Mouse (Mus musculus) heart, postnatal 0 days (tissue): Measurements from ENCODE around the gene Olfr906.

Experiments used
- CTCF ChIP-seq: IDR thresholded peaks from 2 replicates; pipeline ENCODE4 v1.5.1; 2016; ENCODE audit warnings: antibody characterized with exemption, control low read depth, low read depth
- EP300 ChIP-seq: IDR thresholded peaks from 2 replicates; pipeline ENCODE4 v1.6.1; 2016; ENCODE audit warnings: antibody characterized with exemption, low read depth

DNA sequence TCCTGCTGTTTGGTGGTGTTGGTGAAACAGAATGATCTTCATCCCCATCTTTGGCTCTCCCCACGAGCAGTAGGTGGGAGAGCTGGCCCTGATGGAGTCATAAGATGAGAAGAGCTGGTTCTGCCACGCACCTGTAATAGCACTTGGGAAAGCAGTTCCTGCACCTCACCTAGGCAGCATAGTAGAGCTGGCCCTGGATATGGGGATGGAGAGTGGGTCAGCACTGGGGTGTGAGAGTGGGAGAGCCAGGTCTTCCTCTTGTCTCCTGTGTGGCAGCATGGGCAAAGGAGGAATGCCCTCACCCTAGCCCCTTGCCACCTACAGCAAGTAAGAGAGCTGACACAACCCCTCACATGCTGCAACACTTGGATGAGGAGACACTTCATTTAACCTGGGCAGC is 25.5 kb downstream of the Olfr906 start:
- TF ChIP-seq CTCF (no peak), EP300 (no peak)
